Mouse (Mus musculus) frontal cortex, adult 2 months (tissue): ENCODE data around the gene Stim2. TPM values are rescaled to one million over a fixed set of nuclear protein-coding genes. Genes with fewer than 3 reads are reported as not detected.

Experiments used
- DNase-seq, 2 experiments: peaks; one replicate each; pipeline ENCODE4 v3.0.0; 2022; ENCODE audit warnings: low spot score in 1 of 2; ENCODE audit errors: extremely low spot score in 1 of 2
- polyA plus RNA-seq: library from polyadenylated mRNA; depleted of rRNA; stranded (reverse); fragments of >200 nt; gene quantifications from 2 replicates; pipeline ENCODE4 v1.2.3, GENCODE M21; 2012; rRNA removed

Gene Stim2
- polyA plus RNA-seq, 1 experiment = 28.3 TPM

GRCm38 (mm10) chr5:54107069-54107468 lies 108.8 kb downstream of the Stim2 start:
- DNase-seq = no peak

- DNase-seq = no peak
These were observed 110.8 kb downstream of the Stim2 start for GRCm38 (mm10) chr5:54109096-54109495.

- DNase-seq = no peak
These were observed 112.5 kb downstream of the Stim2 start for GRCm38 (mm10) chr5:54110789-54111188.

GRCm38 (mm10) chr5:54113284-54113683 lies 115.0 kb downstream of the Stim2 start:
- peak; percentile 40 to 81 for DNase-seq

- no peak for DNase-seq
These were observed 118.2 kb downstream of the Stim2 start for GRCm38 (mm10) chr5:54116538-54116937.

GRCm38 (mm10) chr5:54118410-54119212 lies 120.3 kb downstream of the Stim2 start:
- no peak for DNase-seq

GRCm38 (mm10) chr5:54148091-54148795 lies 149.9 kb downstream of the Stim2 start:
- DNase-seq = no peak

GRCm38 (mm10) chr5:54154503-54155226 lies 156.4 kb downstream of the Stim2 start:
- peak in 1 of 2 experiments; percentile 86 for DNase-seq

- no peak for DNase-seq
These were observed 157.0 kb downstream of the Stim2 start for GRCm38 (mm10) chr5:54155227-54155776.

GRCm38 (mm10) chr5:54155916-54156315 lies 157.6 kb downstream of the Stim2 start:
- no peak for DNase-seq

GRCm38 (mm10) chr5:54156944-54157527 lies 158.7 kb downstream of the Stim2 start:
- DNase-seq = no peak

- DNase-seq = no peak
These were observed 159.9 kb downstream of the Stim2 start for GRCm38 (mm10) chr5:54158230-54158629.

GRCm38 (mm10) chr5:54159156-54159793 lies 161.0 kb downstream of the Stim2 start:
- no peak for DNase-seq

GRCm38 (mm10) chr5:54160561-54160960 lies 162.3 kb downstream of the Stim2 start:
- DNase-seq = no peak

- DNase-seq = no peak
These were observed 165.6 kb downstream of the Stim2 start for GRCm38 (mm10) chr5:54163890-54164289.

Other genes starting within 250 kb of the Stim2 start
- gene Tbc1d19, start 188.9 kb upstream of the Stim2 start, polyA plus RNA-seq = 60.9 and 65.4 TPM in 2 replicates